24 mouse cellular contexts compared by ENCODE assay signal in the genomic region with DNA sequence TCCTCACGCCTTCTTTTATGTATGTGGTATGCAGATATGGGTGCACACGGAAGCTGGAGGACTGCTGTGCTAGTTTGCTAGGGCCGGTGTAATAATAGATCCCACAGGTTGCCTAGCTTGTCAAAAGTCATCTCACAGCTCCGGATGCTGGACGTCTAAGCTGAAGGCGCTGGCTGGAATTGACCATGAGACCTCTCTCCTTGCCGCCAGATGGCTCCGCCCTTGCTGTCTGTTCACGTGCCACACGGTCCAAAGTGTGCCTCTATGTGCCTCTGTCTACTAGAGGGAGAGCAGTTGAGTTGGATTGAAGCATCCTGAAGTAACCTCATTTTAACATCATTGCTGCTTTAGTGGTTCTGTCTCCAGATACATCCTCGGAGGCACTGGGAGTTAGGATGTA. TPM values are rescaled to one million over a fixed set of nuclear protein-coding genes. Genes with fewer than 3 reads are reported as not detected.
DNase-seq lines count a peak whose midpoint lies in the region; ATAC-seq and TF ChIP-seq lines count a peak whose summit lies in the region.
"Had no signal": no experiment of that assay in that cellular context is flagged by ENCODE, and none has a peak within 500 bp of the region (broad histone marks: within the 10 kb centered on the region; RNA-seq: fewer than 3 reads in every experiment).

No protein-coding gene starts in this region.

- no peaks in the 10 kb centered on the region for H3K36me3 ChIP-seq in kidney, adult 2 months (ENCODE audit: control insufficient read depth, insufficient read depth, low read length)
- H3K36me3 ChIP-seq in kidney, embryonic 16.5 days (ENCODE audit: insufficient read depth, low read length): 0 out of 2 replicates have a peak, but pooled peaks cover 8% of the 10 kb centered on the region
- H3K36me3 ChIP-seq: embryonic facial prominence, embryonic 10.5 days; G1E; heart, embryonic 15.5 days; hindbrain, embryonic 15.5 days had no signal

- H3K27me3 ChIP-seq in kidney, adult 2 months (replicated peaks; ENCODE audit: control insufficient read depth, insufficient read depth, low read length): no peaks in the 10 kb centered on the region
- no peaks in the 10 kb centered on the region for H3K27me3 ChIP-seq in kidney, embryonic 16.5 days (ENCODE audit: insufficient read depth, low read length)
- H3K27me3 ChIP-seq: heart, embryonic 15.5 days; hindbrain, embryonic 15.5 days had no signal

- WGBS in kidney, adult 2 months: 56% methylated on average over 11 of the region's 11 CpGs
- 84% methylated on average over 11 of the region's 11 CpGs for WGBS in kidney, embryonic 16.5 days

- H3K9me3 ChIP-seq in kidney, embryonic 16.5 days (ENCODE audit: low read length): no peaks in the 10 kb centered on the region; the same call in 1 of the 2 replicates
- H3K9me3 ChIP-seq: embryonic facial prominence, embryonic 10.5 days; G1E; heart, embryonic 15.5 days; hindbrain, embryonic 15.5 days had no signal

- H3K9ac ChIP-seq in kidney, embryonic 16.5 days (replicated peaks; ENCODE audit: low read length): no peak overlapping the region
- H3K9ac ChIP-seq: heart, embryonic 15.5 days; hindbrain, embryonic 15.5 days had no signal

- peak; percentile 88 for DNase-seq in heart, adult 11 months
- no peak for DNase-seq in heart, postnatal 25 days (ENCODE audit: low spot score)
- DNase-seq in kidney, adult 2 months: peak; percentile 59
- DNase-seq in kidney, postnatal 4 days: no peak
- DNase-seq in kidney, postnatal 36 days: peak; percentile 48 to 68
- no peak for DNase-seq in ovary, postnatal 36 days (ENCODE audit: low spot score)
- DNase-seq: adrenal gland, postnatal 14 days; B cell, adult 2 months; cerebellum, adult 18-20 months; cerebellum, adult 9-11 months; gastrocnemius, adult 2 months; gastrocnemius, postnatal 36 days; heart, adult 18-20 months; heart, postnatal 36 days had no signal

- intact Hi-C loops in heart, postnatal 25 days (cut with DNase I): no loop called here

- no peak overlapping the region for H3K4me3 ChIP-seq in kidney, adult 2 months (ENCODE audit: insufficient read depth, low read depth, low read length)
- H3K4me3 ChIP-seq in kidney, embryonic 16.5 days (ENCODE audit: low read length): no peak overlapping the region
- H3K4me3 ChIP-seq in brown adipose tissue, adult 24 weeks (ENCODE audit: insufficient read depth, low read depth, low read length): no peak overlapping the region
- H3K4me3 ChIP-seq: embryonic facial prominence, embryonic 10.5 days; gastrocnemius, adult 2 months; heart, embryonic 15.5 days; hindbrain, embryonic 15.5 days had no signal

- TF ChIP-seq POLR2A in kidney, adult 2 months (IDR thresholded peaks at IDR 0.05; ENCODE audit: low read depth, low read length): no peak

- no peak overlapping the region for H3K27ac ChIP-seq in kidney, adult 2 months (ENCODE audit: insufficient read depth, low read depth, low read length)
- H3K27ac ChIP-seq in kidney, embryonic 16.5 days (ENCODE audit: low read length): no peak overlapping the region
- peak overlapping the region; percentile 61 for H3K27ac ChIP-seq in brown adipose tissue, adult 24 weeks (replicated peaks; ENCODE audit: low read depth, low read length)
- H3K27ac ChIP-seq: embryonic facial prominence, embryonic 10.5 days; gastrocnemius, adult 2 months; heart, embryonic 15.5 days; hindbrain, embryonic 15.5 days had no signal

- TF ChIP-seq CTCF in kidney, adult 2 months (conservative IDR thresholded peaks at IDR 0.05; ENCODE audit: insufficient read depth, insufficient read length, low read depth, low read length): no peak

- no peak for ATAC-seq in kidney, embryonic 16.5 days (ENCODE audit: low FRiP score, low TSS enrichment)
- ATAC-seq: activated CD4-positive, CD25-positive, alpha-beta regulatory T cell, adult 4 months; CD4-positive, CD25-positive, alpha-beta regulatory T cell, adult 4 months; forebrain, embryonic 14.5 days had no signal

- peaks cover 6% of the 10 kb centered on the region for H3K4me1 ChIP-seq in kidney, adult 2 months (ENCODE audit: control insufficient read depth, insufficient read depth, low read length)
- peaks cover 19% of the 10 kb centered on the region for H3K4me1 ChIP-seq in kidney, embryonic 16.5 days (ENCODE audit: insufficient read depth, low read length)
- peaks cover 27% of the 10 kb centered on the region for H3K4me1 ChIP-seq in brown adipose tissue, adult 24 weeks (ENCODE audit: control insufficient read depth, insufficient read depth, insufficient read length, low read length)
- H3K4me1 ChIP-seq: hindbrain, embryonic 15.5 days had no signal

- H3K4me2 ChIP-seq in kidney, embryonic 16.5 days (replicated peaks; ENCODE audit: low read depth, low read length): no peak overlapping the region
- H3K4me2 ChIP-seq: heart, embryonic 11.5 days; heart, embryonic 15.5 days; hindbrain, embryonic 15.5 days had no signal

RNA-seq across cellular contexts. Expression of gene F11r, which starts 12.7 kb away (rescaled TPM):
- 10 to 100 TPM; 37.1 to 38.9 TPM for total RNA-seq in heart, postnatal 25 days (2021)
- 88.7 and 106 TPM in 2 replicates for polyA plus RNA-seq in kidney, adult 2 months (2012; rRNA removed)
- 156 and 167 TPM in 2 replicates for polyA plus RNA-seq in kidney, embryonic 16.5 days (2015; fragmentation: Nextera tagmentation; extraction: Ambion mirVana)
- 42.9 and 45.1 TPM in 2 replicates for polyA plus RNA-seq in brown adipose tissue, adult 24 weeks (2012; ENCODE audit: insufficient read depth, insufficient read length, missing spikeins)
- polyA plus RNA-seq: G1E had no signal

RNA-seq across cellular contexts. Expression of gene Tstd1, which starts 31.4 kb away (rescaled TPM):
- total RNA-seq in heart, postnatal 25 days (2021): 1 to 10 TPM; 1.2 to 1.6 TPM
- 77.3 and 79.7 TPM in 2 replicates for polyA plus RNA-seq in kidney, adult 2 months (2012; rRNA removed)
- polyA plus RNA-seq in kidney, embryonic 16.5 days (2015; fragmentation: Nextera tagmentation; extraction: Ambion mirVana): 6.6 and 7.0 TPM in 2 replicates
- not detected in 2 replicates for polyA plus RNA-seq in brown adipose tissue, adult 24 weeks (2012; ENCODE audit: insufficient read depth, insufficient read length, missing spikeins)

RNA-seq across cellular contexts. Expression of gene Usf1, which starts 38.9 kb away (rescaled TPM):
- 10 to 100 TPM; 38.7 to 42.6 TPM for total RNA-seq in heart, postnatal 25 days (2021)
- polyA plus RNA-seq in kidney, adult 2 months (2012; rRNA removed): 56.8 and 59.0 TPM in 2 replicates
- 84.8 and 90.9 TPM in 2 replicates for polyA plus RNA-seq in kidney, embryonic 16.5 days (2015; fragmentation: Nextera tagmentation; extraction: Ambion mirVana)
- 13.1 and 18.2 TPM in 2 replicates for polyA plus RNA-seq in brown adipose tissue, adult 24 weeks (2012; ENCODE audit: insufficient read depth, insufficient read length, missing spikeins)

RNA-seq across cellular contexts. Expression of gene Alyref2, which starts 53.2 kb away (rescaled TPM):
- 1 to 10 TPM; 2.4 to 3.3 TPM for total RNA-seq in heart, postnatal 25 days (2021)
- polyA plus RNA-seq in kidney, adult 2 months (2012; rRNA removed): 3.2 and 3.3 TPM in 2 replicates
- polyA plus RNA-seq in kidney, embryonic 16.5 days (2015; fragmentation: Nextera tagmentation; extraction: Ambion mirVana): 13.0 and 13.4 TPM in 2 replicates
- 2.7 and 3.0 TPM in 2 replicates for polyA plus RNA-seq in brown adipose tissue, adult 24 weeks (2012; ENCODE audit: insufficient read depth, insufficient read length, missing spikeins)

Comparison
In these comparisons a context has a peak if more than half of its experiments do, and no peak if none do; other contexts are left out.
1. DNase-seq: peak in heart, adult 11 months (single experiment), kidney, adult 2 months (single experiment) and kidney, postnatal 36 days (2 of 2); none in heart, postnatal 25 days (single experiment), kidney, postnatal 4 days (0 of 2) and ovary, postnatal 36 days (single experiment).